Mouse (Mus musculus): ENCODE measurements at regions not wholly inside any gene's neighbourhood (a gene's known extent, or its start where the extent isn't known, plus 50 kb on each side); places are given as distances from the start of the nearest gene placed in this dataset.

DNA sequence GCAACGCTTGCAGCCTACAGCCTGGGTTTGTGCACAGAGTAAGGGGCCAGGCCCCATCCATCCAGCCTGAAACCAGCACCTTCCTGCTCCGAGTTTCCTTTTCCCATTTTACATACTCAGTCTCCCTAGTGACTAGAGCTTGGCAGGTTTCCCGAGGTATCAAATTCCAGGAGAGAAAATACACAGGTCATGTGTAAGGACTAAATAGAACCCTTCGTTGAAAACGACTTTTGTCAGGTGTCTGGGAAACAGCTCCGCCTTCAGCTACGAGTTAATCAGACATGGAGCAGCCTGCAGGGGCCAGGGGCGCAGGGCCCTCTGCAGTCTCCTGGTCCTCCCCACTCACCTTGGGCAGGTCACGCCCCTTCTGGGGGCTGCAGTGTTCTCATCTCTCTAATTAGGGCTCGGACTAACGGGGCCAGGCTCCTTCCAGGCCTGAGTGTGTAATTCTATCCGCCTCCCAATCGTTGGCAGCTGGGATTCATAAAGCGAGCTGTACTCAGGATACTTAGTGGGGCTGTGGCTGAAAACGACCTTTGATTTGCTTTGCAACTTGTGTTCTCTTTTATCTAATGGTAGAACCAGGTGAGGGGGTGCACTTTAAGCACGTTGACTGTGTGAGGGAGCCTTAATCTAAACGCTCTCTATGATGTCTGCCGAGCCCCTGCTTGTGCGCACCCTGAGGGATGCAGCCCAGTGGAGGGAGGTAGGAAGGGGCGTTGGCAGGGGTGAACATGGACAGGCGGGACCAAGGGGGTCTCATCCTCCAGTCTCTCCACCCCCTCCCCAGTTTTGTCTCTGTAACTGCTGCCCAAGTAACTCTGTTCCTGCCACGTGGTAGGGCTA, 147.6 kb upstream of the Mki67 start:
- TF ChIP-seq CTCF (IDR thresholded peaks at IDR 0.05 in 2 of 3, conservative IDR thresholded peaks at IDR 0.05 in 1 of 3; ENCODE audit: control insufficient read depth in 1 of 3, insufficient read depth in 1 of 3, low read depth in 2 of 3, low read length in 3 of 3, poor library complexity in 1 of 3, severe bottlenecking in 1 of 3) (no peak), POLR2A (IDR thresholded peaks at IDR 0.05; ENCODE audit: control insufficient read depth in 1 of 2, insufficient read depth in 1 of 2, low read depth in 1 of 2, low read length in 2 of 2, poor library complexity in 1 of 2) (no peak), ZMIZ1 (IDR thresholded peaks at IDR 0.05; ENCODE audit: low read depth, low read length) (no peak)

Data from MEL (cell line).